Mouse (Mus musculus) spleen, postnatal 36 days (tissue): ENCODE measurements at regions not wholly inside any gene's neighbourhood (a gene's known extent, or its start where the extent isn't known, plus 50 kb on each side); places are given as distances from the start of the nearest gene placed in this dataset.
A peak's percentile ranks its signal among the peaks of the same experiment; 100 is the strongest.

Experiments used
- DNase-seq, 2 experiments: peaks; one replicate each; pipeline ENCODE4 v3.0.0; 2022; ENCODE audit warnings: low spot score in 2 of 2, mixed read lengths in 1 of 2

DNA sequence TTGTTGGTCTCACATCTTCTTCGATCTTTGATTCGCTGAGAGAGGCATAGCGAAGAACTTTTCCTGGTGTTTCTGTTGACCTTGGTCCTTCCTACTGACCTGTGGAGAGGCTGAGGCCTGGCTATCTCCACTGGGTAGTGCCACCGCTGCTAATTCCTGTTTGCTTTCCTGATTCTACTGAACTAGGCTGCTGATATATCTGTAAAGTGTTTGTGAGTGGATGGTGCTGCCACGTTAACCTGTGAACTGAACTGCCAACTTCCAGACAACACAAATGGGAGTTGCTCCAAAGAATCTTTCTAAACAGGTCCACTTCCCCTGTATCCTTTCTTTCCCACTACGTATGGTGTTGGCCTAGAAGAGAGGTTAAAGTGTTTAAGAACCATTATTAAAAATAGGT, 78.0 kb upstream of the Akt3 start:
- no peak for DNase-seq

DNA sequence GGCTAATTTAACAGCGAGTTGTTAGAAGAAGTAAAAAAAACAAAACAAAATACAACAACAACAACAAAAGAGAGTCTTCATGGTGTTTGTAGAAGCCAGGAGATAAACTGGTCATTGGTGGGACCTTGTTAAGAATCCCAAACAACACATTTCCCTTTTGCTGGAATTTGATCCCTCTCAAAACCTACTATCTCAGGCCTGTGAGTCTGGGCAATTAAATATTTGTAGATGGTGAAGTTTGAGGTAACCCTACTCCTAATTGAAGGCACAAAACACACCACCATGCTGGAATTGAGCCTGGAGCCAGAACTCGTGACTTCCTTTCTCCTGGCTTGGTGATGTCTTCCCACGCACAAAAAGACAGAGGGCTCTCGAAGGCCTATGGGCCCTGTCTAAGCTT, 65.4 kb upstream of the Akt3 start:
- DNase-seq, result no peak

DNA sequence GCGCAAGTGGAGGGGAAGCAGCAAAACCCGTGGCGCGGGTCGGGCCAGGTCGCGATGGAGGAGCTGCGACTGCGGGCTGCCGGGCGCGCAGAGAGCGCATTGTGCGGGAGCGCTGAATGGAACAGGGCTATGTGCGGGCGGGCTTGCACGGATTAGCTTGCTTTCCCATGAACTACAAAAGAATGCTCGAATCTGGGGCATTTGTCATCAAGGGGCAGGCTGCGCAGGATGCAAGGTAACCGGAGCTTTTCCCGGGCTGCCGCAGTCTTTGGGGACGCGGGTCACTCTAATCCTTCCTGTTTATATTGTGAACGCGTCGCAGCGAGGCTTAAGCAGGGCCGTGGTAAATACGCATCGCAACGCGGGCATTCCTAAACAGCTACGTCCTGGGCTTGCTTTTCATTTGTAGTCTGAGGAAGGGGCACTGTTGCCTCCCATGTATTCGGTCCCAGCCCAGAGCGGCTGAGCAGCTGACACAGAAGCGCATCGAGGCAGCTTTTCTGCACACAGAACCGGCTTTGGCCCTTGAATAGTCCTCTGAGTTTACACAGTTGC, 64.8 kb upstream of the Akt3 start:
- no peak for DNase-seq

DNA sequence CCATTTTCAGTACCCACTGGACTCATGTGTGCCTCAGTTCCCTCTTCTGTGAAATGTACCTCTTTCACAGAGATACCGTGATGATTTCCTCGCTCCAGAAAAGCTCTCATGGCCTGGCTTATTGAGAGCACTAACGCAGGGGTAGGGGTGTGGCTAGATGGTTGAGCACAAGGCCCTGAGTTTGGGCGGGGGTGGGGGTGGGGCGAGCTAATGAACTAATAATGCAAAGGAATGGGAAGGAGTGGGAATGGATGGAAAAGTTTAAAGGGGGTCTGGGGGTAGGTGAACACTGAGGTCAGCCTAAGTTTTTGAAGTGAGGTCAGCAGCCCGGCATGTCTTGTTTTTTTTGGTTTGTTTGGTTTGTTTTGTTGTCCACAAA, 64.3 kb upstream of the Akt3 start:
- no peak for DNase-seq

DNA sequence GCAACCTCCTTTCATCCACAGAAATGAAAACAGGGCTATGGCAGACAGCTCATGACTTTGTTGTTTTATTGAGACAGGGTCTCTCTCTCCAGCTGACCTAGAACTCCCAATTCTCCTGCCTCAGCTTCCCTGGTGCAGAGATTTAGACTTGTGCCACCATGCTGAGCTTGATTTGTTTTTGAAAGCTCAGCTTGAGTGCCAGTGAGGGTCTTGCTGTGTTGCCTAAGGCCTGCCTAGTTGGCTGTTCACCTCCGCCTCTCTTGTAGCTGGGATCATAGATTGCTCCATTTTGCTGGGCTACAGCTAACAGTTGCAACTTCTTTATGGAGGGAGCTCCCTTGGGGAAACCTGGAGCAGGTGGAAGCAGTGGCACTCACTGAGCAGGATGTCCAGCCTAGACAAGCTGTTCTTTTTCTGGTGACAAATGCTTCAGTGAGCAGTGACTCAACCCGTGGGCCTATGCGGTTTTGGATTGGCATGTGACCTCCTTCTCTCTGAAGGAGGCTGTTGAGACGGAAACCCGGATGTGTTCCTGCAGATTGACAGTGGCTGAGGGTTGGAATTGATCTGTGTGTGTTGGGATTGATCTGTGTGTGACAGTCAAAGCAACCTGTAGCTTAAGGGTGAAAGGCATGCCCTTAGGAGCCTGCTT, 63.8 kb upstream of the Akt3 start:
- DNase-seq, result peak; percentile 39 to 47

DNA sequence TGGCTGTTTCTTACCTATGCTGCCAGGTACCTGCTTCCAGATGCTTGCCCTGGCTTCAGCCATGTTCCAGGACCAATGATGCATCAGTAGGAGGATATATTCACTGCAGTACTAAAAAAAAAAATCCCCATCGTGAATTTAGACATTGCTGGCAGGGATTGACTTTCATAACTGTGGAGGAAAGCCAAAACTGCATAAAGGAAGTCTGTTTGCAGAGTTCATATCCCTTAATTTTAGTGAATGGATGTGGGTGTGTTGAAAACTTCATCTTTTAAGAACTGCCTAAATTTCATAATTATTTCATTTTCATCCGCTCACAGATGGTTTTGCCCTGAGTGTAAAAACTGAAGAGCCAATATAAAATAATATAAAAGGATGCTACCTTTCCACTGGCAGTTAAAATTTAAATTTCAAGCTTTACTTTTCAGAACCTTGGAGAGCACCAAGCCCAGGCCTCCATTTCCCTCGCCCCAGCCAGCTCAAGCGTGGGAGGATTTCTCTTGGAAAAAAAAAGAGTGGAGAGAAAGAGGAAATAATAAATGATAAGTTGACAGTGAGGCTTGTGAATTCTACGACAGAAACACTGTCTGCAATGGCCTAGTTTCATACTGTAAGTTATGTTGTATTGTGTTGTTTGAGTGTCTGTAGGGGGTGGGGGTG, 50.3 kb upstream of the Akt3 start:
- no peak for DNase-seq
